Mouse (Mus musculus) liver, embryonic 14.5 days (tissue): ENCODE data around the gene Dnajc8.

Experiments used
- CTCF ChIP-seq: IDR thresholded peaks from 2 replicates; pipeline ENCODE4 v1.5.1; 2016; ENCODE audit warnings: antibody characterized with exemption, low read depth, control low read depth
- EP300 ChIP-seq: IDR thresholded peaks from 2 replicates; pipeline ENCODE4 v1.6.1; 2016; ENCODE audit warnings: antibody characterized with exemption, low read depth

GRCm38 (mm10) chr4:132583781-132584180 lies 48.4 kb downstream of the Dnajc8 start:
- TF ChIP-seq CTCF (no peak), EP300 (no peak)
